Mouse (Mus musculus) kidney, adult 8-10 months (tissue): ENCODE data around the gene Gpr4.

ENCODE experiments used
- DNase-seq, 2 experiments: peaks; one replicate each; pipeline ENCODE4 v3.0.0; 2022

Gpr4 gene

GRCm38 (mm10) chr7:19230041-19230580 lies 17.8 kb downstream of the Gpr4 start:
- peak; percentile 70 to 76 for DNase-seq

GRCm38 (mm10) chr7:19230899-19231298 lies 18.6 kb downstream of the Gpr4 start:
- peak in 1 of 2 experiments; percentile 34 for DNase-seq

GRCm38 (mm10) chr7:19231849-19232248 lies 19.5 kb downstream of the Gpr4 start:
- peak; percentile 62 to 80 for DNase-seq

- DNase-seq = no peak
These were observed 22.3 kb downstream of the Gpr4 start for GRCm38 (mm10) chr7:19234652-19235051.

- no peak for DNase-seq
These were observed 22.8 kb downstream of the Gpr4 start for GRCm38 (mm10) chr7:19235092-19235671.

GRCm38 (mm10) chr7:19236411-19236810 lies 24.1 kb downstream of the Gpr4 start:
- DNase-seq = no peak

GRCm38 (mm10) chr7:19238344-19238743 lies 26.0 kb downstream of the Gpr4 start:
- no peak for DNase-seq

- peak; percentile 81 to 94 for DNase-seq
These were observed 27.1 kb downstream of the Gpr4 start for GRCm38 (mm10) chr7:19239423-19239822.

- no peak for DNase-seq
These were observed 27.6 kb downstream of the Gpr4 start for GRCm38 (mm10) chr7:19239986-19240385.

GRCm38 (mm10) chr7:19240905-19241463 lies 28.6 kb downstream of the Gpr4 start:
- no peak for DNase-seq

GRCm38 (mm10) chr7:19242005-19242404 lies 29.7 kb downstream of the Gpr4 start:
- DNase-seq = no peak

- DNase-seq = no peak
These were observed 31.5 kb downstream of the Gpr4 start for GRCm38 (mm10) chr7:19243858-19244257.

GRCm38 (mm10) chr7:19245083-19245482 lies 32.7 kb downstream of the Gpr4 start:
- DNase-seq = no peak

GRCm38 (mm10) chr7:19246855-19247254 lies 34.5 kb downstream of the Gpr4 start:
- DNase-seq = no peak

GRCm38 (mm10) chr7:19247511-19247910 lies 35.2 kb downstream of the Gpr4 start:
- DNase-seq = no peak

- no peak for DNase-seq
These were observed 39.7 kb downstream of the Gpr4 start for GRCm38 (mm10) chr7:19252078-19252477.

- DNase-seq = no peak
These were observed 41.1 kb downstream of the Gpr4 start for GRCm38 (mm10) chr7:19253437-19253836.

GRCm38 (mm10) chr7:19255395-19255794 lies 43.1 kb downstream of the Gpr4 start:
- no peak for DNase-seq

- DNase-seq = no peak
These were observed 44.2 kb downstream of the Gpr4 start for GRCm38 (mm10) chr7:19256567-19256966.

- DNase-seq = peak; percentile 75
These were observed 45.2 kb downstream of the Gpr4 start for GRCm38 (mm10) chr7:19257390-19258022.

GRCm38 (mm10) chr7:19258336-19258735 lies 46.0 kb downstream of the Gpr4 start:
- DNase-seq = no peak

- DNase-seq = no peak
These were observed 52.8 kb downstream of the Gpr4 start for GRCm38 (mm10) chr7:19265147-19265546.

GRCm38 (mm10) chr7:19265928-19266822 lies 53.8 kb downstream of the Gpr4 start:
- DNase-seq = no peak
